Mouse (Mus musculus): Measurements from ENCODE around the gene Ccnk.

The Ccnk gene

GRCm38 (mm10) chr12:108195761-108196160, 16.4 kb downstream of the Ccnk start:
- 94% methylated on average over 11 of the region's 11 CpGs for WGBS

DNA sequence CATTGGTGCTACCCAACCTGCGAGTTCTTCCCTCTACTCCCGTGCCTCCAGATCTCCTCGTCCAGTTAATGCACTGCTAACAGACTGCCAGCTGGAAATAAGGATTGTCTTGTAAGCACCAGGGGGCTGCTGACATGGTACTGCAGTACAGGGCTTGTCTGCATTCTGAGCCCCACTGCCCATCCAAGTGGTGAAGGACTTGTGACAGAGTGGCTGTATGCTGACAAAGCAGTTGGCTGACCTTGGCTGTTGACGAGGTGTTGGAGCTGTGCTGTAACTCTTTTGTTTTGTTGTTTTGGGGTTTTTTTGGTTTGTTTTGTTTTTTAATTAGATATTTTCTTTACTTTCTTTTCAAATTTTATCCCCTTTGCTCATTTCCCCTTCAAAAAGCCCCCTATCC, 19.1 kb downstream of the Ccnk start:
- 80% methylated on average over 4 of the region's 4 CpGs for WGBS

- 57% methylated on average over 1 of the region's 1 CpGs for WGBS
Observed at GRCm38 (mm10) chr12:108200094-108200493, 20.7 kb downstream of the Ccnk start.

GRCm38 (mm10) chr12:108203895-108204294, 24.5 kb downstream of the Ccnk start:
- 62% methylated on average over 8 of the region's 8 CpGs for WGBS

DNA sequence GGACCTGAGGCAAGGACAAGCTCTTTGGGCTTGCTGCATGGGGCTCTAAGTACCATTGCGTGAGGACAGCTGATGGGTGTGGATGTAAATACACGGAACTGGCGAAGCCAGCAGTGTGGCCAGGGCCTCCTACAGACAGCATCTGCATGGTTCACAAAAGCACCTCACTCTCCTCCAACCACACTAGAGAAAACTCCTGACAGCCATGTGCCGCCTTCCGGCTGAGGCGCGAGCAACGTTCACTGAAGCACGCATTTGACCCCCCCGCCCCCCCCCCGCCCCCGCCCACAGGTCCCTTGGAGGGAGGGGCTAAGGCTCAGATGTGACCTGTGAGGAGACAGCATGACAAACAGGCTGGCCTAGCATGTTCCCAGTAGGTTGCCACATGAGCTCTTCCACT, 25.6 kb downstream of the Ccnk start:
- WGBS = 52% methylated on average over 12 of the region's 12 CpGs

- WGBS = 6% methylated on average over 5 of the region's 5 CpGs
Observed at GRCm38 (mm10) chr12:108206641-108207040, 27.3 kb downstream of the Ccnk start.

DNA sequence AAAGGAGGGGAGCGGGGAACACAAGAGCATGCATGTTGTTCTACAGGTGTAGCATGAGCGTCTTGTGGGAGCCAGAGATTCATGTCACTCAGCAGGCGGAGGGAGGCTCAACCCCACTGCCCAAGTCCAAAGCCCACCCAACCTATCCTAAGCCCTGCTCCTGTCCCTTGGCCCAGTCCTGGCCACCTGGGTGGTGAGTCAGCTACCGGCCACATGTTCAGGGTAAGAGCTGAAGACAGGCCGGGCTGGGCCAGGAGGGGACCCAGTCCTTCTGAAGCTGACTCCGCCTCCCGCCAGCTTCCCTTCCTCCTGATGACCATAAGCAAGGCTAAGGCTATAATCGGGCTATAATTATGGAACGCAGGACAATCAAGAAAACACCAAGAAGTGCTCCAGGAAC, 28.8 kb downstream of the Ccnk start:
- 94% methylated on average over 9 of the region's 9 CpGs for WGBS

DNA sequence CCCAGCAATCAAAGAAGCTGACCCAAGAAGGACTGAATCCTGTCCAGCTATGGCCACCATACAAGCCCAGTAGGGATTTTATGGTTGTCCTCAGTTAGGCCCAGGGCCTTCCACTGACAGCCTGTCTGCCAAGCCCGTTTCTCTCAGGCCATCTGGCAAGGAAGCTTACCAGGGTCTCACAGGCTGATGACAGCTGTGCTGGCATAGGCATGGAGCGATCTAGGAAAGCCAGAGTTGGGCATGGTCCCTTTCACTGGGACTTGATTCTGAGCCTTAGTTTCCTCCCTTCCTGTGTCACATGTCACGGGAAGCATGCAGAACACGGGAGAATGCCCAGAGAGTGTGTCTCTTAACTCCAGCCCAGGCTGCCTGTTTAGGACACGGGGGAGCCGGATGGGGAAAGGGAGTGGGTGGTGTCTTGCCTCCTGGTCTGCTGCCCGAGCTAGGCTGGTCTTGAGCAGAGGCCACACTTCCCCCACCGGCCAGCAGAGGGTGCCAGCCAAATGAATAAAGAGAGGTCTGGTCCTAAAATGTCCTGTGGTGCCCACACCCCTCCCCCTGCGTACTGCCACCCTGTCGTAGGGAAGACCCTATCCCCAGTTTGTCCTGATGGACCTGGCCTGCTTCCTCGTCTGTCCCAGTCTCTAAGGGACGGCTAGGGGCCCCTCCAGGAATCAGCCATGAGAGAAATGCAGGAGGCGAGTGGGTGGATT, 29.5 kb downstream of the Ccnk start:
- 18% methylated on average over 13 of the region's 13 CpGs for WGBS

- 97% methylated on average over 15 of the region's 15 CpGs for whole genome bisulfite sequencing
Observed at GRCm38 (mm10) chr12:108210623-108211022, 31.2 kb downstream of the Ccnk start.

DNA sequence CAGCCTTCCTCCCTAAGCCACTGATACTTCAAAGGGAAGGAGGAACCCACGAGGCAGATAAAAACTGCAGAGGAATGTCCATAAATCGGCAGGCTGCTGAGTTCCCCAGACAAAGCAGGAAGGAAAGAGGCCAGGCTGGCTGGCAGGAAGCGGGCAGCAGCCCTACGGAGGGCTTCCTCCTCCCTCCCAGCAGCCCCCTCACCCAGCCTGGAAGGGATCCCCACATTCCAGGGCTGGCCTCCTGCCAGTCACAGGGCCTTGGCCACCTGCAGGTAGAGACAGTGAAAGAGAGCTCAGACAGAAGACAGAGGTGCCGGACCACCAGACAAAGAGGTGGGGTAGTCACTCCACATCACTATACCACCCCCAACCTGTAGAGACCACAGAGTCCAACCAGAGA, 32.7 kb downstream of the Ccnk start:
- WGBS = 59% methylated on average over 5 of the region's 5 CpGs

DNA sequence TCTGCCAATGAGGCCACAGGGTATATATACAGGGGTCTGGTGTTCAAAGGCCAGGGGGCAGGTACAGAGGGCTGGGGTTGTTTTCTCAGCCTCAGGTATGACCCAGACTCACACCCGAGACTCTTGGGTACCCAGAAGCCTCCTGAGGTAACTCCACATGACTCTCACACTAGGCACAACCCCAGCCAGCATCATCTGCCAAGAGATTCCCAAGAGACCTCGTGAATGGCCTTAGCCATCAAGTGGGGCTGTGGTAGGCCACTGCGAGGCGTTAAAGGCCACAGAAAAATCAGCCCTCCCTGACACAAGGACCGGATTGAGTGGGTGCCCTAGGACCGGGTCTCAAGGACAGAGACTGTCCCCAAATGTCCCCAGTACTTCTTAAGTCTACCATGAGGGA, 33.1 kb downstream of the Ccnk start:
- 74% methylated on average over 6 of the region's 6 CpGs for WGBS

DNA sequence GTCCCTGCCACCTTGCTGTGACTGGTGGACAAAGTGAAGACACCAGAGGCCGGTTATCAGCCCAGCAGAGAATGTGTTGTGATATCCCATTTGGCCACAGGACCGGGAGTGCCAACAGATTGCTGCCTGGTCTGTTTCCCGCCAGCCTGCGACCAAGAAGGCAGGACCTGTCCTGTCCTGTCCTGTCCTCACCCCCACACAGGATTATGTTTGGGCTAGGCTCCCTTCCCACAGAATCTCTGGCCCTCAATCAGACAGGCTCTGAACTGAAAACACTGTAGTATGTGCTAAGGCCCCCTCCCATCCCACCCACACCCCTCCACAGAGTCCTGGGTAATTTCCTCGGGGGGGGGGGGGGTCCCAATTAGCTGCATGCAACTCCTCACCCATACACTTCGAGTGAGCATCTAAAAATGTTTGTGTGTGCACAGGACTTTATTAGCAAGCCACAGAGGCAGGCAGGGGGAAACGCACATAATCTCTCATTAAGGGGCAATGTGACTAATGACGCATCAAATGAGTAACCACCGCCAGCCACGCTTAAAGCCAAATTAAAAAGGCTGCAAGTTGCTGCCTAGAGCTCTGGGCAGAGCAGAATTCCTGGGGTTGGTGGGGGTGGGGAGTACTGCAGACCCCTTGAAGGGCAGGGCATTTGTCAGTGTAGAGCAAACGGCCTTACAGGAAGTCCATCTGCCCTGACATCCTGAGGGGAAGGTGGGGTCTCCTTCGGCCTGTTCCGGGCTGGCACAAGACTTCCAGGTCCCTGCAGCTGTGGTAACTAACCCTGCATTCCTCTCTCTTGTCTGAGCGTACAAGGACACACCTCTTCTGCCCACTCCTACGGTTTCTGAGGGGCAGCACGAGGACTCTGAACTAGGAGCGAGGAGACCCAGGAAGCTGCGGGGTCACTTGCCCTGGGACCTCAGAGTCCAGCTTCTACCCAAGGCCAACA, 34.0 kb downstream of the Ccnk start:
- WGBS = 68% methylated on average over 18 of the region's 18 CpGs

GRCm38 (mm10) chr12:108215090-108215489, 35.7 kb downstream of the Ccnk start:
- WGBS = 85% methylated on average over 8 of the region's 8 CpGs

DNA sequence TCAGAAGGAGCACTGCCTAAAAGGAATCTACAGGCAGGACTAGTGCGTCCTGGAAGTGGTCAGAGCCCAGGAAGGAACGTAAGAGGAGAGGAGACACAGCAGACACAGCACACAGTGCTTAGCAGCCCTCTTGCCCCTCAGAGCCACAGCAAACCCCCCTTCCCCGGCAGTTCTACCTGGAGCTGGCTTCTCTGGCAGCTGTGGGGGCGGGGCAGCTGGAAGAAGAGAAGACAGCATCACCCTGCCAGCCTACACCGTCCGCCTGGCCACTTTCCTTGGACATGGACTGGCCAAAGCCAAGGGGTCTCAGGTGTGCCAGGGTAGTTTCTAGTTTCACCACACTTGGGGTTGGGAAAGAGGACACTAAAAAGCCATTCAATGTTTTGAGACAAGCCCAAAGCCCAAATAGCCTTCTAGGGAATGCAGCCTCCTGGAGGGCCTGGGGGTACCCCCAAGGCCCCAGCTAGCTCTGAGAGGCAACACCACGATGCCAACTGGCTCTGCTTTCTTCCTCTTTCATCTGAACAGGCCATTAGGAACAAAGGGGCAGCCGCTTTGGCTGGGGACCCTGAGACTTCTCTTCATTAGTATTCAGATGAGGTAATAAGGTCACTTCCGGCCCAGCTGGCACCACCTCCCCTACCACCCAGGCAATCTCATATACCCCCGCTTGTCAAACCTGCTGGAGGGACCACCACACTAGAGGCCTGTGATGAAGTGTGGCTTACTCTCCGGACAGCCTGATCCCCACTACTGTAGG, 37.4 kb downstream of the Ccnk start:
- WGBS = 67% methylated on average over 11 of the region's 11 CpGs

DNA sequence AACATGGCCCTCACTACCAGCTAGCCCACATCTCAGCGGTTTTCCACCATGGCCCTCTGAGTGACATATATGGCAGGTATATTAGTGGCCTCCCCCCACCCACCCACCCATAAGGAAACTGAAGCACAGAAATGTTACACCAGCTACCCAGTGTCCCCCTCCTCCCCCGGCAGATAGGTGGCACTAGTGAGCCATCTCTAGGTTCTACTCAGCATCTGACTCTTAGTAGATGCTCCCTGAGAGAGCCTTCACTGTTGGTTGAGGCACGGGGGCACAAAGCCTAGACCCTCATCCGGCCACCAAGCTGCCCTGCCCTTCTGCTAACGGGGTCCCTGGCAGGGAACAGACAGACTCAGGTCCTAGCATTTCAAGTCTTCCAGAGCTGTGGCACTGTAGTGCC, 38.2 kb downstream of the Ccnk start:
- WGBS = 52% methylated on average over 5 of the region's 5 CpGs

DNA sequence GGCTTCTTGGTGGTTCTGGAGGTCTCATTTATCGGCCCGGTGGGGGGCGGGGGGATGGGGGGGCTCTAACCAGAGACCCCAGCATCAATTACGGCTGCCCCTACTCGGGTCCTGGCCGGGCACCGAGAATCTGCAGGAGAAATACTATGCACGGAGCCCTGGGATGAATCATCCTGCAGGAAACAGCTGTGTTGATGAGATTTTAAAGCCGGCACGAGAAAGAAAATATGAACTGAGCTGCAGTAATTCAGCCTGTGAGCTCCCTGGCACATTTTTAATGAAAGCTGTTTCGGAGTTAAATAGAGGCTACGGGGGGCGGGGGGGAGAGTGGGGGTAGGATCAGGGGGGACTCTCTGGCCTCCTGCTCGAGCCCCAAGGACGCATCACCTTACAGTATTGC, 39.8 kb downstream of the Ccnk start:
- 31% methylated on average over 15 of the region's 15 CpGs for WGBS

- 60% methylated on average over 21 of the region's 21 CpGs for WGBS
Observed at GRCm38 (mm10) chr12:108219825-108220616, 40.6 kb downstream of the Ccnk start.

GRCm38 (mm10) chr12:108220621-108221020, 41.2 kb downstream of the Ccnk start:
- WGBS = 44% methylated on average over 12 of the region's 12 CpGs

GRCm38 (mm10) chr12:108221206-108221605, 41.8 kb downstream of the Ccnk start:
- WGBS = 49% methylated on average over 10 of the region's 10 CpGs

DNA sequence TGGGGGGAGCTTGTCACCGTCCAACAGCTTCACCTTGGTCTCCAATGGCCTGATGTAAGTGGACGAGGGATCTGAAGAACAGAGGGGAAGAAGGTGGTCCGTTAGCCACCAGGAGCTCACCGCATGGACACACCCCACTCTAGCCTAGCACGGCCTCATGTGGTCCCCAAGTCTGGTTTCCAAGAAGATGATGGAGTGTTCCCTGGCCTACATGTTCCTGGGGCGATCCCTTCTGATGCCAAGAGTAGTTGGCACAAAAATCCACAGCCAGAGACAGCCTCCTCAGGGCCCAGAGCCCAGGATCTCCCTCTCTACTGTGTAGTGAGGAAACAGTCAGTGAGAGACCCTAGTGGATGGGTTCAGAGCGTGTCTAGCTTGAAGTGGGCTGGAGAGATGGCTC, 42.3 kb downstream of the Ccnk start:
- 88% methylated on average over 7 of the region's 7 CpGs for WGBS

- whole genome bisulfite sequencing = 56% methylated on average over 8 of the region's 8 CpGs
Observed at GRCm38 (mm10) chr12:108223357-108223756, 44.0 kb downstream of the Ccnk start.
